Mouse (Mus musculus): Measurements from ENCODE around the gene Neurl4.
"Not testable (repeated sequence)": the region's sequence is repeated elsewhere in the genome, so short reads cannot be mapped to it uniquely, and the experiment has no call there.

GRCm38 (mm10) chr11:69955618-69956017 is 54.7 kb downstream of the Neurl4 start:
- TF ChIP-seq CTCF (IDR thresholded peaks at IDR 0.05; ENCODE audit: low read depth, low read length); POLR2A (IDR thresholded peaks at IDR 0.05; ENCODE audit: borderline replicate concordance, low read depth, low read length): not testable (repeated sequence)
